Mouse (Mus musculus): ENCODE measurements around the gene Sez6.

The Sez6 gene

GRCm38 (mm10) chr11:77980281-77981204 is 49.9 kb downstream of the Sez6 start:
- DNase-seq (ENCODE audit: low read depth, low spot score) = peak; percentile 86

- DNase-seq (ENCODE audit: low read depth, low spot score) = peak; percentile 99
Observed at GRCm38 (mm10) chr11:77981609-77982440, 51.2 kb downstream of the Sez6 start.

- DNase-seq (ENCODE audit: low read depth, low spot score) = peak; percentile 100
Observed at GRCm38 (mm10) chr11:77982441-77982905, 51.9 kb downstream of the Sez6 start, which contains the start of gene Phf12. TSS of gene Phf12 (plus strand) at chr11:77982754.

GRCm38 (mm10) chr11:77983191-77983936 is 52.8 kb downstream of the Sez6 start:
- peak; percentile 30 for DNase-seq (ENCODE audit: low read depth, low spot score)

- DNase-seq (ENCODE audit: low read depth, low spot score) = peak; percentile 41
Observed at GRCm38 (mm10) chr11:77983937-77984835, 53.6 kb downstream of the Sez6 start.

- DNase-seq (ENCODE audit: low read depth, low spot score) = peak; percentile 41
Observed at GRCm38 (mm10) chr11:77984836-77985231, 54.2 kb downstream of the Sez6 start.

- no peak for DNase-seq (ENCODE audit: low read depth, low spot score)
Observed at GRCm38 (mm10) chr11:77985541-77986065, 55.0 kb downstream of the Sez6 start.

GRCm38 (mm10) chr11:77989071-77989690 is 58.6 kb downstream of the Sez6 start:
- no peak for DNase-seq (ENCODE audit: low read depth, low spot score)

- DNase-seq (ENCODE audit: low read depth, low spot score) = no peak
Observed at GRCm38 (mm10) chr11:77995556-77995955, 65.0 kb downstream of the Sez6 start.

- no peak for DNase-seq (ENCODE audit: low read depth, low spot score)
Observed at GRCm38 (mm10) chr11:78006446-78006845, 75.8 kb downstream of the Sez6 start.

GRCm38 (mm10) chr11:78019676-78020075 is 89.1 kb downstream of the Sez6 start:
- peak; percentile 84 for DNase-seq (ENCODE audit: low read depth, low spot score)

- DNase-seq (ENCODE audit: low read depth, low spot score) = peak; percentile 35
Observed at GRCm38 (mm10) chr11:78023607-78024006, 93.0 kb downstream of the Sez6 start.
